Mouse (Mus musculus) limb, embryonic 10.5 days (tissue): ENCODE measurements around the gene Lrrc32. TPM values are rescaled to one million over a fixed set of nuclear protein-coding genes. Genes with fewer than 3 reads are reported as not detected.

Source experiments
- DNase-seq: peaks from one replicate; pipeline ENCODE4 v3.0.0-alpha.2; 2017; ENCODE audit warnings: low spot score
- H3K27ac ChIP-seq: fragments of 300-500 bp; sonication (generic); 2 replicates; pipeline ENCODE4 v1.5.1; 2016; ENCODE audit warnings: mild to moderate bottlenecking
- H3K27me3 ChIP-seq: fragments of 300-500 bp; sonication (generic); 2 replicates; pipeline ENCODE4 v1.6.1; 2016; ENCODE audit warnings: low read depth, mild to moderate bottlenecking; ENCODE audit not compliant: poor library complexity, severe bottlenecking
- H3K36me3 ChIP-seq: fragments of 300-500 bp; sonication (generic); 2 replicates; pipeline ENCODE4 v1.6.1; 2016; ENCODE audit warnings: mild to moderate bottlenecking, moderate library complexity
- H3K4me1 ChIP-seq: fragments of 300-500 bp; sonication (generic); 2 replicates; pipeline ENCODE4 v1.6.1; 2016
- H3K4me3 ChIP-seq: fragments of 300-500 bp; sonication (generic); 2 replicates; pipeline ENCODE4 v1.5.1; 2016; ENCODE audit warnings: mild to moderate bottlenecking, moderate library complexity
- H3K9me3 ChIP-seq: fragments of 300-500 bp; sonication (generic); replicated peaks from 2 replicates; pipeline ENCODE4 v1.6.1; 2016; ENCODE audit warnings: mild to moderate bottlenecking
- WGBS: fragments of 180-500 bp; shearing (Covaris S2); methylation state at CpG from one replicate; pipeline ENCODE4 v1.1.7; 2016; 5-methylcytosine and 5-hydroxymethylcytosine counted together
- polyA plus RNA-seq: library from polyadenylated mRNA; unstranded; fragments of >200 nt; fragmentation: Nextera tagmentation; extraction: Ambion mirVana; gene quantifications from 2 replicates; pipeline ENCODE4 v1.2.1, GENCODE M21; 2016

Lrrc32 gene
- 2.8 and 3.6 TPM in 2 replicates for polyA plus RNA-seq

GRCm38 (mm10) chr7:98489131-98489530, at the start of gene Lrrc32:
TSS of gene Lrrc32 (plus strand) at chr7:98489283.
- H3K27me3 ChIP-seq: peaks cover 68% of the 10 kb centered on the region
- DNase-seq: no peak
- 58% methylated on average over 6 of the region's 6 CpGs for WGBS

GRCm38 (mm10) chr7:98439956-98440466, 49.1 kb upstream of the Lrrc32 start, which contains the start of gene Gucy2d:
TSS of gene Gucy2d (plus strand) at chr7:98440416.
- H3K4me1 ChIP-seq: no peaks in the 10 kb centered on the region
- H3K27ac ChIP-seq: no peak within 1 kb of the TSS
- no peaks in the 10 kb centered on the region for H3K9me3 ChIP-seq
- no peaks in the 10 kb centered on the region for H3K36me3 ChIP-seq
- H3K27me3 ChIP-seq: no peaks in the 10 kb centered on the region
- WGBS: 54% methylated on average over 10 of the region's 10 CpGs
- no peak within 1 kb of the TSS for H3K4me3 ChIP-seq
- DNase-seq: no peak

More at GRCm38 (mm10) chr7:98489131-98489530, at the start of gene Lrrc32:
- Histone ChIP-seq H3K9me3 (no peaks in the 10 kb centered on the region), H3K4me3 (peak within 1 kb of the TSS; percentile 57), H3K27ac (peak within 1 kb of the TSS; percentile 82), H3K4me1 (peaks cover 36% of the 10 kb centered on the region), H3K36me3 (no peaks in the 10 kb centered on the region)

- H3K9me3 ChIP-seq: no peaks in the 10 kb centered on the region
- no peaks in the 10 kb centered on the region for H3K36me3 ChIP-seq
- H3K4me3 ChIP-seq: no peak overlapping the region
- H3K4me1 ChIP-seq: no peaks in the 10 kb centered on the region
- no peaks in the 10 kb centered on the region for H3K27me3 ChIP-seq
- no peak for DNase-seq
- WGBS: 78% methylated on average over 3 of the region's 3 CpGs
- H3K27ac ChIP-seq: no peak overlapping the region
These were observed 42.2 kb upstream of the Lrrc32 start for GRCm38 (mm10) chr7:98446873-98447272.

GRCm38 (mm10) chr7:98447585-98448308, 41.3 kb upstream of the Lrrc32 start:
- H3K27me3 ChIP-seq: no peaks in the 10 kb centered on the region
- no peaks in the 10 kb centered on the region for H3K9me3 ChIP-seq
- no peaks in the 10 kb centered on the region for H3K4me1 ChIP-seq
- DNase-seq: no peak
- H3K4me3 ChIP-seq: no peak overlapping the region
- 70% methylated on average over 11 of the region's 11 CpGs for WGBS
- H3K36me3 ChIP-seq: no peaks in the 10 kb centered on the region
- no peak overlapping the region for H3K27ac ChIP-seq

GRCm38 (mm10) chr7:98448309-98448630, 40.8 kb upstream of the Lrrc32 start:
- DNase-seq: no peak
- no peak overlapping the region for H3K27ac ChIP-seq
- no peaks in the 10 kb centered on the region for H3K27me3 ChIP-seq
- no peak overlapping the region for H3K4me3 ChIP-seq
- 91% methylated on average over 5 of the region's 5 CpGs for WGBS
- H3K36me3 ChIP-seq: no peaks in the 10 kb centered on the region
- H3K4me1 ChIP-seq: no peaks in the 10 kb centered on the region
- H3K9me3 ChIP-seq: no peaks in the 10 kb centered on the region

GRCm38 (mm10) chr7:98449696-98450095, 39.4 kb upstream of the Lrrc32 start:
- Histone ChIP-seq H3K36me3 (no peaks in the 10 kb centered on the region), H3K4me3 (no peak overlapping the region), H3K27ac (no peak overlapping the region), H3K27me3 (no peaks in the 10 kb centered on the region), H3K9me3 (no peaks in the 10 kb centered on the region), H3K4me1 (peaks cover 3% of the 10 kb centered on the region)
- DNase-seq: no peak
- WGBS: 82% methylated on average over 9 of the region's 9 CpGs

- Histone ChIP-seq H3K27me3 (no peaks in the 10 kb centered on the region), H3K36me3 (no peaks in the 10 kb centered on the region), H3K4me1 (peaks cover 8% of the 10 kb centered on the region), H3K27ac (no peak overlapping the region), H3K9me3 (no peaks in the 10 kb centered on the region), H3K4me3 (no peak overlapping the region)
- WGBS: 73% methylated on average over 10 of the region's 10 CpGs
- no peak for DNase-seq
These were observed 34.5 kb upstream of the Lrrc32 start for GRCm38 (mm10) chr7:98454397-98455120.

- Histone ChIP-seq H3K9me3 (no peaks in the 10 kb centered on the region), H3K27me3 (no peaks in the 10 kb centered on the region), H3K4me3 (no peak overlapping the region), H3K27ac (no peak overlapping the region), H3K4me1 (peaks cover 5% of the 10 kb centered on the region; the same call in 1 of the 2 replicates), H3K36me3 (no peaks in the 10 kb centered on the region)
- WGBS: 71% methylated on average over 7 of the region's 7 CpGs
- DNase-seq: no peak
These were observed 28.8 kb upstream of the Lrrc32 start for GRCm38 (mm10) chr7:98460319-98460718.

GRCm38 (mm10) chr7:98469089-98469488, 20.0 kb upstream of the Lrrc32 start:
- H3K4me1 ChIP-seq: peaks cover 13% of the 10 kb centered on the region
- H3K36me3 ChIP-seq: no peaks in the 10 kb centered on the region
- 62% methylated on average over 3 of the region's 3 CpGs for WGBS
- no peaks in the 10 kb centered on the region for H3K9me3 ChIP-seq
- peak overlapping the region; percentile 27; the same call in 1 of the 2 replicates for H3K27ac ChIP-seq
- no peaks in the 10 kb centered on the region for H3K27me3 ChIP-seq
- no peak overlapping the region for H3K4me3 ChIP-seq
- no peak for DNase-seq

GRCm38 (mm10) chr7:98472529-98472928, 16.6 kb upstream of the Lrrc32 start:
- H3K27me3 ChIP-seq: no peaks in the 10 kb centered on the region
- no peak overlapping the region for H3K27ac ChIP-seq
- H3K4me1 ChIP-seq: peaks cover 13% of the 10 kb centered on the region
- H3K9me3 ChIP-seq: no peaks in the 10 kb centered on the region
- DNase-seq: no peak
- H3K4me3 ChIP-seq: no peak overlapping the region
- WGBS: 91% methylated on average over 2 of the region's 2 CpGs
- H3K36me3 ChIP-seq: no peaks in the 10 kb centered on the region

- Histone ChIP-seq H3K9me3 (no peaks in the 10 kb centered on the region), H3K36me3 (no peaks in the 10 kb centered on the region), H3K4me3 (no peak overlapping the region), H3K27me3 (peaks cover 2% of the 10 kb centered on the region; the same call in 1 of the 2 replicates), H3K4me1 (0 out of 2 replicates have a peak, but pooled peaks cover 4% of the 10 kb centered on the region), H3K27ac (no peak overlapping the region)
- WGBS: 86% methylated on average over 1 of the region's 1 CpGs
- DNase-seq: no peak
These were observed 14.5 kb upstream of the Lrrc32 start for GRCm38 (mm10) chr7:98474558-98474957.

- Histone ChIP-seq H3K27ac (no peak overlapping the region), H3K4me3 (no peak overlapping the region), H3K36me3 (no peaks in the 10 kb centered on the region), H3K27me3 (peaks cover 11% of the 10 kb centered on the region; the same call in 1 of the 2 replicates), H3K9me3 (no peaks in the 10 kb centered on the region), H3K4me1 (peaks cover 5% of the 10 kb centered on the region; the same call in 1 of the 2 replicates)
- DNase-seq: no peak
- 82% methylated on average over 4 of the region's 4 CpGs for WGBS
These were observed 11.9 kb upstream of the Lrrc32 start for GRCm38 (mm10) chr7:98477153-98477552.

GRCm38 (mm10) chr7:98480481-98480880, 8.6 kb upstream of the Lrrc32 start:
- DNase-seq: no peak
- WGBS: 94% methylated on average over 1 of the region's 1 CpGs
- H3K4me3 ChIP-seq: no peak overlapping the region

More at GRCm38 (mm10) chr7:98480481-98480880, 8.6 kb upstream of the Lrrc32 start:
- Histone ChIP-seq H3K27ac (no peak overlapping the region), H3K36me3 (no peaks in the 10 kb centered on the region), H3K27me3 (peaks cover 34% of the 10 kb centered on the region; the same call in 1 of the 2 replicates), H3K4me1 (peaks cover 18% of the 10 kb centered on the region), H3K9me3 (no peaks in the 10 kb centered on the region)
